Mouse (Mus musculus) heart, adult 2 months (tissue): ENCODE data around the gene Crebrf. TPM values are rescaled to one million over a fixed set of nuclear protein-coding genes. Genes with fewer than 3 reads are reported as not detected.

Experiments
- DNase-seq, 2 experiments: peaks; one replicate each; pipeline ENCODE4 v3.0.0; 2021
- H3K27ac ChIP-seq: fragments of 200-600 bp; 2 replicates; pipeline ENCODE4 v1.8.1; 2022
- H3K27me3 ChIP-seq: fragments of 200-500 bp; 2 replicates; pipeline ENCODE4 v1.6.1; 2012; ENCODE audit warnings: mild to moderate bottlenecking, low read length, inconsistent platforms, mixed read lengths; ENCODE audit not compliant: control insufficient read depth, insufficient read depth
- H3K36me3 ChIP-seq: fragments of 200-500 bp; 2 replicates; pipeline ENCODE4 v1.6.1; 2012; ENCODE audit warnings: low read length, inconsistent platforms; ENCODE audit not compliant: control insufficient read depth, insufficient read depth
- H3K4me1 ChIP-seq: fragments of 200-500 bp; 2 replicates; pipeline ENCODE4 v1.6.1; 2011; ENCODE audit warnings: low read length; ENCODE audit not compliant: control insufficient read depth, insufficient read depth
- H3K4me3 ChIP-seq: fragments of 200-600 bp; 2 replicates; pipeline ENCODE4 v1.8.1; 2022
- H3K79me2 ChIP-seq: fragments of 200-500 bp; replicated peaks from 2 replicates; pipeline ENCODE4 v1.6.1; 2012; ENCODE audit warnings: mild to moderate bottlenecking, inconsistent platforms, low read length, moderate library complexity, mixed read lengths; ENCODE audit not compliant: control insufficient read depth, insufficient read depth
- H3K9ac ChIP-seq: fragments of 200-500 bp; 2 replicates; pipeline ENCODE4 v1.6.1; 2012; ENCODE audit warnings: low read depth, mild to moderate bottlenecking, control low read depth, inconsistent platforms, low read length, mixed read lengths
- CTCF ChIP-seq: fragments of 200-600 bp; IDR thresholded peaks from 2 replicates; pipeline ENCODE4 v1.8.1; 2022; ENCODE audit warnings: antibody characterized with exemption, mild to moderate bottlenecking, moderate library complexity
- EP300 ChIP-seq: fragments of 200-500 bp; IDR thresholded peaks from 2 replicates; pipeline ENCODE4 v1.6.1; 2011; ENCODE audit warnings: low read depth, low read length, control low read depth; ENCODE audit not compliant: insufficient read depth
- POLR2A ChIP-seq: fragments of 200-500 bp; IDR thresholded peaks from 2 replicates; pipeline ENCODE4 v1.6.1; 2011; ENCODE audit warnings: mild to moderate bottlenecking, low read depth, low read length, control low read depth; ENCODE audit not compliant: insufficient read depth
- WGBS: fragments of 180-500 bp; shearing (Covaris S2); methylation state at CpG from one replicate; pipeline ENCODE4 v1.1.7; 2018; 5-methylcytosine and 5-hydroxymethylcytosine counted together
- intact Hi-C: fragments of 180-260 bp; cut with DNase I; formaldehyde crosslinking; loops from one replicate; pipeline ENCODE4 v1.15.1; 2025
- polyA plus RNA-seq: library from polyadenylated mRNA; depleted of rRNA; stranded (reverse); fragments of >200 nt; gene quantifications from 2 replicates; pipeline ENCODE4 v1.2.3, GENCODE M21; 2012
- total RNA-seq, 2 experiments: library from RNA; stranded (reverse); gene quantifications; 2 replicates each; pipeline ENCODE4 v1.2.3; 2021

The Crebrf gene
- total and polyA plus RNA-seq, 3 experiments, result 6.1 to 72.9 (median 63.5) TPM

- Histone ChIP-seq H3K79me2 (peaks cover 11% of the 10 kb centered on the region), H3K36me3 (0 out of 2 replicates have a peak, but pooled peaks cover 3% of the 10 kb centered on the region), H3K9ac (no peak overlapping the region), H3K4me1 (peaks cover 5% of the 10 kb centered on the region), H3K27me3 (no peaks in the 10 kb centered on the region), H3K27ac (peak overlapping the region; percentile 30), H3K4me3 (no peak overlapping the region; the same call in 1 of the 2 replicates)
- DNase-seq, result no peak
- no peak for TF ChIP-seq EP300
- TF ChIP-seq POLR2A, result no peak
- no peak for TF ChIP-seq CTCF
- intact Hi-C loops, result loop anchor here (5.0 kb wide), 2 partner anchors 34 to 209 kb away; no protein-coding TSS in a partner anchor
- WGBS, result 48% methylated on average over 7 of the region's 7 CpGs
Measured at GRCm38 (mm10) chr17:26677711-26678637, 37.5 kb upstream of the Crebrf start.

GRCm38 (mm10) chr17:26681276-26681675 is 34.2 kb upstream of the Crebrf start:
- TF ChIP-seq POLR2A (no peak), CTCF (peak; percentile 44)
- Histone ChIP-seq H3K27ac (no peak overlapping the region), H3K27me3 (no peaks in the 10 kb centered on the region), H3K9ac (no peak overlapping the region), H3K36me3 (0 out of 2 replicates have a peak, but pooled peaks cover 3% of the 10 kb centered on the region), H3K4me3 (no peak overlapping the region), H3K79me2 (peaks cover 11% of the 10 kb centered on the region), H3K4me1 (peaks cover 5% of the 10 kb centered on the region; the same call in 1 of the 2 replicates)
- WGBS, result 90% methylated on average over 6 of the region's 6 CpGs
- DNase-seq, result no peak
- intact Hi-C loops, result no loop called here

DNA sequence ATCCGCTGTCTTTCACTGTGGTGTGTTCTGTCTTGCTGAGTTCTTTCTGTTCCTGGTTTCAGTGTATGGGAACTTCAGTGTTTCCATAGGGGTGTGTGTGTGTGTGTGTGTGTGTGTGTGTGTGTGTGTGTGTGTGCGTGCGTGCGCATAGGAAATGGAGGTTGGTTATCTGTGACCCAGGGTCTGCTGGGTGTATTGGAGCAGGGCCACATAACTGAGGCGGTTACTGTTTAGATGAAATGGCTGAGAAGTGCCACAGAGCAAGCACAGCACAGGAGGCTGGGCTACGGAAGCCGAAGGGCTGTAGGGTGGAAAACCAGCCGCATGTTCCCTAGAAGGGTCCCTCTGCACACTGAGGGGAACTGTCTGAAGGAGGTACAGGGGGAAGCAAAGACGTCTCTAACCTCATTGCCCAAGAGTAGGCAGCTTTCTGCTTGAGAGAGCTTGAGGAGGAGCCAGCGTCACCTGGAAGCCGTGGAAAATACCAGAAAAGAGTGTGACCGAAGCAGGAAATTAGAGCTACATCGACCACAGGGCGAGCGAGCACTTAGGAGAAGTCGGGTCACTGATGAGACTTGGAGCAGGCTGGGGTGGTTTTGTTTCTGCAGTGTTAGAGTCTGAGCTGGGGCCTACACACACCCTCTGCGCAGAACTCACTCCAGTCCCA is 29.0 kb upstream of the Crebrf start:
- Histone ChIP-seq H3K4me3 (no peak overlapping the region), H3K79me2 (peaks cover 2% of the 10 kb centered on the region; the same call in 1 of the 2 replicates), H3K27me3 (no peaks in the 10 kb centered on the region), H3K9ac (no peak overlapping the region), H3K4me1 (peaks cover 8% of the 10 kb centered on the region), H3K27ac (no peak overlapping the region), H3K36me3 (no peaks in the 10 kb centered on the region)
- intact Hi-C loops, result no loop called here
- TF ChIP-seq EP300 (no peak), POLR2A (no peak), CTCF (no peak)
- DNase-seq, result no peak
- WGBS, result 78% methylated on average over 17 of the region's 17 CpGs

GRCm38 (mm10) chr17:26688795-26689735 is 26.4 kb upstream of the Crebrf start:
- peaks cover 2% of the 10 kb centered on the region for H3K79me2 ChIP-seq
- H3K4me3 ChIP-seq, result no peak overlapping the region
- TF ChIP-seq EP300, result no peak
- TF ChIP-seq POLR2A, result no peak
- TF ChIP-seq CTCF, result no peak
- intact Hi-C loops, result no loop called here
- H3K27ac ChIP-seq, result no peak overlapping the region; the same call in 1 of the 2 replicates
- H3K27me3 ChIP-seq, result no peaks in the 10 kb centered on the region
- peaks cover 14% of the 10 kb centered on the region for H3K4me1 ChIP-seq
- no peak overlapping the region for H3K9ac ChIP-seq
- WGBS, result 68% methylated on average over 8 of the region's 8 CpGs
- DNase-seq, result no peak
- H3K36me3 ChIP-seq, result no peaks in the 10 kb centered on the region

- 74% methylated on average over 2 of the region's 2 CpGs for WGBS
- H3K27ac ChIP-seq, result no peak overlapping the region; the same call in 1 of the 2 replicates
- no peaks in the 10 kb centered on the region for H3K27me3 ChIP-seq
- DNase-seq, result no peak
- H3K4me1 ChIP-seq, result peaks cover 14% of the 10 kb centered on the region
- intact Hi-C loops, result no loop called here
- no peak overlapping the region for H3K4me3 ChIP-seq
- peaks cover 2% of the 10 kb centered on the region for H3K79me2 ChIP-seq
- no peak overlapping the region for H3K9ac ChIP-seq
- TF ChIP-seq POLR2A (no peak), CTCF (no peak), EP300 (no peak)
- H3K36me3 ChIP-seq, result no peaks in the 10 kb centered on the region
Measured at GRCm38 (mm10) chr17:26689810-26690209, 25.6 kb upstream of the Crebrf start.
